17 mouse cellular contexts compared by ENCODE assay signal in genomic region chr19:28465779-28466178, GRCm38 (mm10).
"Had no signal": no experiment of that assay in that cellular context is flagged by ENCODE, and none has a peak within 500 bp of the region (broad histone marks: within the 10 kb centered on the region; RNA-seq: fewer than 3 reads in every experiment).

No protein-coding gene starts in this region.

- H3K4me2 ChIP-seq: lung, embryonic 15.5 days; midbrain, embryonic 11.5 days; midbrain, embryonic 13.5 days; midbrain, embryonic 15.5 days; neural tube, embryonic 12.5 days had no signal

- H3K27me3 ChIP-seq: lung, embryonic 15.5 days; megakaryocyte, embryonic 14.5 days; midbrain, embryonic 15.5 days; neural tube, embryonic 12.5 days had no signal

- H3K4me3 ChIP-seq: lung, embryonic 15.5 days; megakaryocyte, embryonic 14.5 days; midbrain, embryonic 13.5 days; midbrain, embryonic 15.5 days; neural tube, embryonic 12.5 days had no signal

- H3K36me3 ChIP-seq: lung, embryonic 15.5 days; midbrain, embryonic 13.5 days; midbrain, embryonic 15.5 days; neural tube, embryonic 12.5 days had no signal

- ATAC-seq: lung, postnatal 0 days; midbrain, embryonic 13.5 days; midbrain, embryonic 15.5 days had no signal

- H3K4me1 ChIP-seq: lung, embryonic 15.5 days; megakaryocyte, embryonic 14.5 days; midbrain, embryonic 15.5 days; neural tube, embryonic 12.5 days had no signal

- H3K9me3 ChIP-seq: lung, embryonic 15.5 days; megakaryocyte, embryonic 14.5 days; midbrain, embryonic 13.5 days; midbrain, embryonic 15.5 days; neural tube, embryonic 12.5 days had no signal

- H3K9ac ChIP-seq: lung, embryonic 15.5 days; midbrain, embryonic 13.5 days; midbrain, embryonic 15.5 days; neural tube, embryonic 12.5 days had no signal

- H3K27ac ChIP-seq: lung, embryonic 15.5 days; macrophage; midbrain, embryonic 13.5 days; midbrain, embryonic 15.5 days; neural tube, embryonic 12.5 days had no signal

- DNase-seq: lung, adult 2 months; lung, postnatal 14 days; lung, postnatal 36 days; right cerebral cortex, postnatal 25 days; right cerebral cortex, postnatal 4 days; spleen, adult 18-20 months; thymus, adult 18-20 months; thymus, postnatal 14 days; thymus, postnatal 36 days had no signal
